ENCODE assay signal across 8 mouse cellular contexts in genomic region chr17:31294363-31295214, GRCm38 (mm10). TPM values are rescaled to one million over a fixed set of nuclear protein-coding genes. Genes with fewer than 3 reads are reported as not detected.
A peak's percentile ranks its signal among the peaks of the same experiment; 100 is the strongest.
DNase-seq lines count a peak whose midpoint lies in the region; ATAC-seq and TF ChIP-seq lines count a peak whose summit lies in the region.

No protein-coding gene starts in this region.

- no peak overlapping the region for H3K27ac ChIP-seq in forebrain, embryonic 12.5 days
- no peak overlapping the region for H3K27ac ChIP-seq in forebrain, embryonic 14.5 days (ENCODE audit: low read depth, low read length)
- peak overlapping the region; percentile 22; the same call in 1 of the 2 replicates for H3K27ac ChIP-seq in thymus, adult 2 months (ENCODE audit: control insufficient read depth, insufficient read depth, low read length)
- peak overlapping the region; percentile 53 for H3K27ac ChIP-seq in lung, embryonic 15.5 days

- H3K9ac ChIP-seq in forebrain, embryonic 12.5 days, result no peak overlapping the region
- no peak overlapping the region for H3K9ac ChIP-seq in forebrain, embryonic 14.5 days (ENCODE audit: low read length)
- no peak overlapping the region for H3K9ac ChIP-seq in lung, embryonic 15.5 days

- peaks cover 23% of the 10 kb centered on the region; the same call in 1 of the 2 replicates for H3K27me3 ChIP-seq in forebrain, embryonic 12.5 days
- H3K27me3 ChIP-seq in forebrain, embryonic 14.5 days (replicated peaks; ENCODE audit: control insufficient read depth, insufficient read depth, low read length), result no peaks in the 10 kb centered on the region
- H3K27me3 ChIP-seq in thymus, adult 2 months (ENCODE audit: control insufficient read depth, insufficient read depth, low read length), result no peaks in the 10 kb centered on the region
- 0 out of 2 replicates have a peak, but pooled peaks cover 7% of the 10 kb centered on the region for H3K27me3 ChIP-seq in lung, embryonic 15.5 days

- H3K4me2 ChIP-seq in forebrain, embryonic 12.5 days, result peak overlapping the region; percentile 87
- H3K4me2 ChIP-seq in forebrain, embryonic 14.5 days (ENCODE audit: low read length), result no peak overlapping the region
- H3K4me2 ChIP-seq in lung, embryonic 15.5 days, result peak overlapping the region; percentile 94

- no peak for TF ChIP-seq POLR2A in thymus, adult 2 months (IDR thresholded peaks at IDR 0.05; ENCODE audit: control insufficient read depth, extremely low read depth, insufficient read depth, low read length, poor library complexity)

- peaks cover 25% of the 10 kb centered on the region for H3K4me1 ChIP-seq in forebrain, embryonic 12.5 days
- peaks cover 17% of the 10 kb centered on the region for H3K4me1 ChIP-seq in forebrain, embryonic 14.5 days (ENCODE audit: control insufficient read depth, insufficient read depth, low read length)
- H3K4me1 ChIP-seq in thymus, adult 2 months (replicated peaks; ENCODE audit: control insufficient read depth, insufficient read depth, low read length), result peaks cover 33% of the 10 kb centered on the region
- peaks cover 26% of the 10 kb centered on the region for H3K4me1 ChIP-seq in lung, embryonic 15.5 days

- DNase-seq in forebrain, embryonic 14.5 days (ENCODE audit: low spot score), result no peak
- DNase-seq in thymus, adult 2 months, result peak; percentile 66
- DNase-seq in thymus, adult 18-20 months, result no peak
- DNase-seq in thymus, postnatal 4 days, result peak; percentile 80
- no peak for DNase-seq in adrenal gland, adult 2 months
- no peak for DNase-seq in left cerebral cortex, postnatal 14 days (ENCODE audit: low spot score in 2 of 2)

- 86% methylated on average over 15 of the region's 15 CpGs for WGBS in forebrain, embryonic 12.5 days
- WGBS in forebrain, embryonic 14.5 days, result 84% methylated on average over 15 of the region's 15 CpGs
- 68% methylated on average over 15 of the region's 15 CpGs for WGBS in thymus, adult 2 months
- WGBS in lung, embryonic 15.5 days, result 75% methylated on average over 15 of the region's 15 CpGs

- intact Hi-C loops in left cerebral cortex, postnatal 14 days (cut with DNase I), result no loop called here

- no peaks in the 10 kb centered on the region for H3K36me3 ChIP-seq in forebrain, embryonic 12.5 days (replicated peaks)
- H3K36me3 ChIP-seq in forebrain, embryonic 14.5 days (ENCODE audit: control insufficient read depth, insufficient read depth, low read length), result no peaks in the 10 kb centered on the region
- no peaks in the 10 kb centered on the region for H3K36me3 ChIP-seq in thymus, adult 2 months (ENCODE audit: control insufficient read depth, insufficient read depth, low read length)
- H3K36me3 ChIP-seq in lung, embryonic 15.5 days, result no peaks in the 10 kb centered on the region

- no peak for TF ChIP-seq CTCF in thymus, adult 2 months (IDR thresholded peaks at IDR 0.05; ENCODE audit: borderline replicate concordance, control insufficient read depth, extremely low read depth, insufficient read depth, low read length, poor library complexity)

- no peak overlapping the region for H3K4me3 ChIP-seq in forebrain, embryonic 12.5 days (replicated peaks)
- no peak overlapping the region for H3K4me3 ChIP-seq in forebrain, embryonic 14.5 days (ENCODE audit: low read depth, low read length)
- no peak overlapping the region for H3K4me3 ChIP-seq in thymus, adult 2 months (ENCODE audit: control insufficient read depth, insufficient read depth, low read length)
- H3K4me3 ChIP-seq in lung, embryonic 15.5 days, result peak overlapping the region; percentile 55; the same call in 1 of the 2 replicates

- no peak for ATAC-seq in forebrain, embryonic 12.5 days (ENCODE audit: low FRiP score)
- ATAC-seq in forebrain, embryonic 14.5 days, result no peak
- ATAC-seq in lung, embryonic 15.5 days (ENCODE audit: borderline replicate concordance, extremely low read depth, low FRiP score, low TSS enrichment), result 0 out of 2 replicates have a peak, but pooled peaks have one; percentile 3

- no peaks in the 10 kb centered on the region for H3K9me3 ChIP-seq in forebrain, embryonic 12.5 days
- H3K9me3 ChIP-seq in forebrain, embryonic 14.5 days (replicated peaks; ENCODE audit: control insufficient read depth, low read length), result no peaks in the 10 kb centered on the region
- H3K9me3 ChIP-seq in lung, embryonic 15.5 days, result no peaks in the 10 kb centered on the region

RNA-seq across cellular contexts. Expression of gene Slc37a1, which starts 8.0 kb away (rescaled TPM):
- polyA plus RNA-seq in forebrain, embryonic 12.5 days (2016; fragmentation: Nextera tagmentation; extraction: Ambion mirVana), result 9.4 and 10.7 TPM in 2 replicates
- polyA plus RNA-seq in forebrain, embryonic 14.5 days (2014; fragmentation: Nextera tagmentation; extraction: Ambion mirVana), result 6.9 and 7.9 TPM in 2 replicates
- 59.6 and 59.7 TPM in 2 replicates for polyA plus RNA-seq in thymus, adult 2 months (2012; rRNA removed)
- 7.6 and 9.2 TPM in 2 replicates for polyA plus RNA-seq in lung, embryonic 15.5 days (2015; fragmentation: Nextera tagmentation; extraction: Ambion mirVana)
- total RNA-seq in adrenal gland, adult 2 months (2021), result 10 to 100 TPM in 1 of 2 experiments, 1 to 10 TPM in 1; 5.7 to 13.4 TPM
- 13.1 and 15.1 TPM in 2 replicates for polyA plus RNA-seq in adrenal gland, adult 2 months (2012; rRNA removed)
- total RNA-seq in left cerebral cortex, postnatal 14 days (2021), result 1 to 10 TPM; 4.7 to 6.6 TPM

RNA-seq across cellular contexts. Expression of gene Rsph1, which starts 17.4 kb away (rescaled TPM):
- 2.6 and 3.8 TPM in 2 replicates for polyA plus RNA-seq in forebrain, embryonic 12.5 days (2016; fragmentation: Nextera tagmentation; extraction: Ambion mirVana)
- polyA plus RNA-seq in forebrain, embryonic 14.5 days (2014; fragmentation: Nextera tagmentation; extraction: Ambion mirVana), result 2.9 and 3.6 TPM in 2 replicates
- polyA plus RNA-seq in thymus, adult 2 months (2012; rRNA removed), result 0.29 and 0.51 TPM in 2 replicates
- 8.1 and 8.2 TPM in 2 replicates for polyA plus RNA-seq in lung, embryonic 15.5 days (2015; fragmentation: Nextera tagmentation; extraction: Ambion mirVana)
- total RNA-seq in adrenal gland, adult 2 months (2021), result 1 to 10 TPM; 4.5 to 8.0 TPM
- 0.21 and 0.22 TPM in 2 replicates for polyA plus RNA-seq in adrenal gland, adult 2 months (2012; rRNA removed)
- total RNA-seq in left cerebral cortex, postnatal 14 days (2021), result 10 to 100 TPM; 13.6 to 17.6 TPM

Comparison
In these comparisons a context has a peak if more than half of its experiments do, and no peak if none do; other contexts are left out.
1. DNase-seq: peak in thymus, adult 2 months (single experiment) and thymus, postnatal 4 days (single experiment); none in forebrain, embryonic 14.5 days (single experiment), thymus, adult 18-20 months (0 of 2), adrenal gland, adult 2 months (single experiment) and left cerebral cortex, postnatal 14 days (0 of 2).
2. H3K27ac ChIP-seq: peak in thymus, adult 2 months (single experiment) and lung, embryonic 15.5 days (single experiment); none in forebrain, embryonic 12.5 days (single experiment) and forebrain, embryonic 14.5 days (single experiment).